Mouse (Mus musculus) G1E (cell line): ENCODE measurements around the gene Fabp2. TPM values are rescaled to one million over a fixed set of nuclear protein-coding genes. Genes with fewer than 3 reads are reported as not detected.

Experiments used
- ATAC-seq: 2 replicates; pipeline ENCODE4 v1.8.0; 2016; ENCODE audit warnings: mild to moderate bottlenecking; ENCODE audit not compliant: insufficient number of reproducible peaks, poor library complexity, low FRiP score, severe bottlenecking; ENCODE audit errors: extremely low read depth
- DNase-seq: peaks from one replicate; pipeline ENCODE4 v3.0.0; 2012; ENCODE audit warnings: low spot score
- H3K27me3 ChIP-seq: 2 replicates; pipeline ENCODE4 v1.6.1; 2012; ENCODE audit warnings: mild to moderate bottlenecking, low read length, inconsistent platforms; ENCODE audit not compliant: insufficient read depth
- H3K36me3 ChIP-seq: replicated peaks from 2 replicates; pipeline ENCODE3; 2012; ENCODE audit warnings: mild to moderate bottlenecking, inconsistent platforms
- H3K4me1 ChIP-seq: 2 replicates; pipeline ENCODE4 v1.6.1; 2012; ENCODE audit warnings: low read depth, low read length, inconsistent platforms, mixed read lengths; ENCODE audit not compliant: insufficient read depth
- H3K4me3 ChIP-seq: 2 replicates; pipeline ENCODE4 v1.5.1; 2012; ENCODE audit warnings: low read depth, mild to moderate bottlenecking, inconsistent platforms, low read length, moderate library complexity, mixed read lengths
- H3K9me3 ChIP-seq: replicated peaks from 2 replicates; pipeline ENCODE4 v1.6.1; 2012; ENCODE audit warnings: inconsistent platforms
- CTCF ChIP-seq: IDR thresholded peaks from 2 replicates; pipeline ENCODE4 v1.5.1; 2012; ENCODE audit warnings: low read depth, low read length, inconsistent platforms, mixed read lengths
- GATA1 ChIP-seq: IDR thresholded peaks from 2 replicates; pipeline ENCODE4 v1.6.1; 2012; ENCODE audit warnings: borderline replicate concordance, low read length, inconsistent platforms, mixed read lengths
- GATA2 ChIP-seq: IDR thresholded peaks from 2 replicates; pipeline ENCODE4 v1.6.1; 2012; ENCODE audit warnings: low read depth, low read length, inconsistent platforms, borderline replicate concordance
- POLR2AphosphoS5 ChIP-seq: IDR thresholded peaks from 2 replicates; pipeline ENCODE4 v1.6.1; 2012; ENCODE audit warnings: low read depth, low read length, inconsistent platforms; ENCODE audit not compliant: insufficient replicate concordance
- TAL1 ChIP-seq: conservative IDR thresholded peaks from 2 replicates; pipeline ENCODE4 v1.6.1; 2012; ENCODE audit warnings: low read depth, low read length, inconsistent platforms, mixed read lengths
- polyA plus RNA-seq: library from polyadenylated mRNA; stranded (reverse); fragments of >175 nt; gene quantifications from 2 replicates; pipeline ENCODE4 v1.2.3, GENCODE M21; 2012
- total RNA-seq, 2 experiments: library from RNA; stranded (forward) in 1 of 2; stranded (reverse) in 1 of 2; fragments of 200-1000 nt in 1 of 2; fragments of >200 nt in 1 of 2; fragmentation: Nextera tagmentation in 1 of 2; gene quantifications; 2 replicates each; pipeline ENCODE4 v1.2.3; 2014 to 2017

Gene Fabp2
- total and polyA plus RNA-seq, 3 experiments: not detected

GRCm38 (mm10) chr3:122868270-122868669 is 26.6 kb upstream of the Fabp2 start:
- ATAC-seq: no peak
- TF ChIP-seq GATA1 (no peak), POLR2AphosphoS5 (no peak), CTCF (no peak)
- H3K4me3 ChIP-seq: no peak overlapping the region
- no peaks in the 10 kb centered on the region for H3K9me3 ChIP-seq
- H3K4me1 ChIP-seq: no peaks in the 10 kb centered on the region
- no peak for DNase-seq
- no peaks in the 10 kb centered on the region for H3K27me3 ChIP-seq
- no peaks in the 10 kb centered on the region for H3K36me3 ChIP-seq

GRCm38 (mm10) chr3:122871596-122871995 is 23.3 kb upstream of the Fabp2 start:
- no peaks in the 10 kb centered on the region for H3K4me1 ChIP-seq
- DNase-seq: no peak
- no peak overlapping the region for H3K4me3 ChIP-seq
- no peak for ATAC-seq
- no peaks in the 10 kb centered on the region for H3K27me3 ChIP-seq
- H3K36me3 ChIP-seq: no peaks in the 10 kb centered on the region
- H3K9me3 ChIP-seq: no peaks in the 10 kb centered on the region
- TF ChIP-seq GATA2: no peak

- DNase-seq (no peak), ATAC-seq (no peak)
- Histone ChIP-seq H3K4me3 (no peak overlapping the region), H3K4me1 (no peaks in the 10 kb centered on the region), H3K36me3 (no peaks in the 10 kb centered on the region), H3K27me3 (no peaks in the 10 kb centered on the region), H3K9me3 (no peaks in the 10 kb centered on the region)
- TF ChIP-seq GATA2 (no peak), POLR2AphosphoS5 (no peak), GATA1 (no peak), TAL1 (no peak), CTCF (no peak)
These were observed 18.0 kb upstream of the Fabp2 start for GRCm38 (mm10) chr3:122876870-122877269.

DNA sequence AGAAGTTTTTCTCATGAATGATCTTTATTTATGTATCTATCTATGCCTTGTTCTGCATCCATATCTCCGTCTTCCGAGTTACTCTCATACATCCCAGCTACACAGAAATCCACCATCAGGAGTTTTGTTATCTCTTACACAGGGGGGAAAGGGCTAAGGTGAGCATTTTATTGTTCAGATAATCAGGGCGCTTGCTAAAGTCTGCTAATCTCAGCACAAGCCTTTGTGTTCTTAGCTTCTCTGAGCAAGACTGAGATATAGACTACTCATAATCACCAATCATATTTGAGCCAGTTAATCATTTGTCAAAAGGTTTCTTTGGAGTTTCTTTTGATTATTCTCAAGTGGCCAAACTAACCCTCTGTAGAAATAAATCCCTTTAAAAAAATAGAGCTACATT is 17.3 kb upstream of the Fabp2 start:
- TF ChIP-seq CTCF (no peak), GATA1 (no peak), GATA2 (no peak)
- no peaks in the 10 kb centered on the region for H3K27me3 ChIP-seq
- DNase-seq (no peak), ATAC-seq (no peak)
- H3K36me3 ChIP-seq: no peaks in the 10 kb centered on the region
- no peaks in the 10 kb centered on the region for H3K4me1 ChIP-seq
- no peaks in the 10 kb centered on the region for H3K9me3 ChIP-seq
- no peak overlapping the region for H3K4me3 ChIP-seq

GRCm38 (mm10) chr3:122878705-122879315 is 16.1 kb upstream of the Fabp2 start:
- no peak for TF ChIP-seq GATA2
- no peak for TF ChIP-seq POLR2AphosphoS5
- no peak for TF ChIP-seq CTCF
- no peak for TF ChIP-seq TAL1
- no peak for TF ChIP-seq GATA1
- DNase-seq (no peak), ATAC-seq (no peak)
- no peaks in the 10 kb centered on the region for H3K36me3 ChIP-seq
- no peak overlapping the region for H3K4me3 ChIP-seq
- H3K9me3 ChIP-seq: no peaks in the 10 kb centered on the region
- H3K4me1 ChIP-seq: no peaks in the 10 kb centered on the region
- no peaks in the 10 kb centered on the region for H3K27me3 ChIP-seq

GRCm38 (mm10) chr3:122887505-122888301 is 7.2 kb upstream of the Fabp2 start:
- TF ChIP-seq CTCF (no peak), TAL1 (no peak), POLR2AphosphoS5 (no peak), GATA1 (no peak), GATA2 (no peak)
- DNase-seq: no peak

DNA sequence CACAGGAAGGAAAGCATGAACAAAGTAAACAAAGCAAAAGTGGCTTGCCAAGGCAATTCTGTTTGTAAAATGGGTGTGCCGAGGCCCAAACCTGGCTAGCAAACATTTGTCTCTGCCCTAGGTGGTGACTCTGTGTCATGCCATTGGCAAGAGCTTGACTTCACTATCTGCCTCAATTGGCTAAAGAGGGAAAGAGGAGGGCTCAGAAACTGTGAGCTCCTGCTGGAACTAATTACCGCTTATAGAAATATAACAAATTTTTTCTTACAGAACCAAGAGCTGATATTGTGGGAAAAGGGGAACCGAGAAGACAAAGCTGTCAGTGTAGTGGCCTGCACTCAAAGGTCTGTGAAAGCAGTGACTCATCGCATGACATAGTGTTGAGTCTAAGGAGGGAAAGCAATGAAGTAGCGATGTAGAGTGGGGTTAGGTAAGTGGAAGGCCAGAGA is 6.5 kb upstream of the Fabp2 start:
- no peaks in the 10 kb centered on the region for H3K27me3 ChIP-seq
- no peak for ATAC-seq
- TF ChIP-seq POLR2AphosphoS5: no peak
- TF ChIP-seq CTCF: no peak
- TF ChIP-seq GATA1: no peak
- TF ChIP-seq TAL1: no peak
- TF ChIP-seq GATA2: no peak
- H3K9me3 ChIP-seq: no peaks in the 10 kb centered on the region
- H3K4me3 ChIP-seq: no peak overlapping the region
- no peak for DNase-seq
- H3K36me3 ChIP-seq: no peaks in the 10 kb centered on the region
- no peaks in the 10 kb centered on the region for H3K4me1 ChIP-seq

More at GRCm38 (mm10) chr3:122887505-122888301, 7.2 kb upstream of the Fabp2 start:
- Histone ChIP-seq H3K36me3 (no peaks in the 10 kb centered on the region), H3K4me1 (no peaks in the 10 kb centered on the region), H3K27me3 (no peaks in the 10 kb centered on the region), H3K4me3 (no peak overlapping the region), H3K9me3 (no peaks in the 10 kb centered on the region)
- no peak for ATAC-seq
